Mouse (Mus musculus) regulatory T cell (primary cell): ENCODE data around the gene Gm20425.

Source experiments
- in situ Hi-C: fragments of 300-600 bp; cut with MboI, MseI; formaldehyde crosslinking; loops from one replicate; pipeline ENCODE4 v1.15.1; 2025; ENCODE audit warnings: high pct_unique_total_duplicates

Gene Gm20425

GRCm38 (mm10) chr9:103225464-103225863 lies 4.6 kb downstream of the Gm20425 start:
- in situ Hi-C loops = loop anchor here (10.0 kb wide), 1 partner anchor 779 kb away; the partner anchor contains the start of gene Nphp3

GRCm38 (mm10) chr9:103224721-103225120 lies 5.4 kb downstream of the Gm20425 start:
- in situ Hi-C loops = loop anchor here (10.0 kb wide), 1 partner anchor 780 kb away; the partner anchor contains the start of gene Nphp3

- in situ Hi-C loops = no loop called here
These were observed 15.8 kb downstream of the Gm20425 start for GRCm38 (mm10) chr9:103214281-103214680.

GRCm38 (mm10) chr9:103213631-103214030 lies 16.5 kb downstream of the Gm20425 start:
- in situ Hi-C loops = no loop called here

- in situ Hi-C loops = no loop called here
These were observed 17.3 kb downstream of the Gm20425 start for GRCm38 (mm10) chr9:103212654-103213420.

- in situ Hi-C loops = no loop called here
These were observed 21.2 kb downstream of the Gm20425 start for GRCm38 (mm10) chr9:103208802-103209423.

- in situ Hi-C loops = no loop called here
These were observed 22.3 kb downstream of the Gm20425 start for GRCm38 (mm10) chr9:103207846-103208245.

GRCm38 (mm10) chr9:103205786-103206185 lies 24.3 kb downstream of the Gm20425 start:
- in situ Hi-C loops = no loop called here

GRCm38 (mm10) chr9:103201561-103202260 lies 28.4 kb downstream of the Gm20425 start, which contains the start of gene Srprb:
TSS of gene Srprb (minus strand) at chr9:103202137.
- in situ Hi-C loops = no loop called here

GRCm38 (mm10) chr9:103188416-103188815 lies 41.7 kb downstream of the Gm20425 start:
- in situ Hi-C loops = no loop called here

- in situ Hi-C loops = no loop called here
These were observed 43.4 kb downstream of the Gm20425 start for GRCm38 (mm10) chr9:103186747-103187146.

GRCm38 (mm10) chr9:103185946-103186345 lies 44.2 kb downstream of the Gm20425 start:
- in situ Hi-C loops = no loop called here

GRCm38 (mm10) chr9:103184855-103185254 lies 45.3 kb downstream of the Gm20425 start:
- in situ Hi-C loops = no loop called here

GRCm38 (mm10) chr9:103181886-103182285 lies 48.2 kb downstream of the Gm20425 start:
- in situ Hi-C loops = no loop called here

- in situ Hi-C loops = no loop called here
These were observed 49.1 kb downstream of the Gm20425 start for GRCm38 (mm10) chr9:103180807-103181565.

- in situ Hi-C loops = no loop called here
These were observed 49.8 kb downstream of the Gm20425 start for GRCm38 (mm10) chr9:103180303-103180702.

- in situ Hi-C loops = loop anchor here (10.0 kb wide), 1 partner anchor 461 kb away; the partner anchor contains the start of gene Amotl2
These were observed 54.4 kb downstream of the Gm20425 start for GRCm38 (mm10) chr9:103175692-103176091.

GRCm38 (mm10) chr9:103174771-103175519 lies 55.2 kb downstream of the Gm20425 start:
- in situ Hi-C loops = loop anchor here (10.0 kb wide), 1 partner anchor 460 kb away; the partner anchor contains the start of gene Amotl2

- in situ Hi-C loops = no loop called here
These were observed 61.3 kb downstream of the Gm20425 start for GRCm38 (mm10) chr9:103168771-103169170.

- in situ Hi-C loops = no loop called here
These were observed 62.1 kb downstream of the Gm20425 start for GRCm38 (mm10) chr9:103168046-103168445.

GRCm38 (mm10) chr9:103163806-103164205 lies 66.3 kb downstream of the Gm20425 start:
- in situ Hi-C loops = no loop called here
